In the genomic region with DNA sequence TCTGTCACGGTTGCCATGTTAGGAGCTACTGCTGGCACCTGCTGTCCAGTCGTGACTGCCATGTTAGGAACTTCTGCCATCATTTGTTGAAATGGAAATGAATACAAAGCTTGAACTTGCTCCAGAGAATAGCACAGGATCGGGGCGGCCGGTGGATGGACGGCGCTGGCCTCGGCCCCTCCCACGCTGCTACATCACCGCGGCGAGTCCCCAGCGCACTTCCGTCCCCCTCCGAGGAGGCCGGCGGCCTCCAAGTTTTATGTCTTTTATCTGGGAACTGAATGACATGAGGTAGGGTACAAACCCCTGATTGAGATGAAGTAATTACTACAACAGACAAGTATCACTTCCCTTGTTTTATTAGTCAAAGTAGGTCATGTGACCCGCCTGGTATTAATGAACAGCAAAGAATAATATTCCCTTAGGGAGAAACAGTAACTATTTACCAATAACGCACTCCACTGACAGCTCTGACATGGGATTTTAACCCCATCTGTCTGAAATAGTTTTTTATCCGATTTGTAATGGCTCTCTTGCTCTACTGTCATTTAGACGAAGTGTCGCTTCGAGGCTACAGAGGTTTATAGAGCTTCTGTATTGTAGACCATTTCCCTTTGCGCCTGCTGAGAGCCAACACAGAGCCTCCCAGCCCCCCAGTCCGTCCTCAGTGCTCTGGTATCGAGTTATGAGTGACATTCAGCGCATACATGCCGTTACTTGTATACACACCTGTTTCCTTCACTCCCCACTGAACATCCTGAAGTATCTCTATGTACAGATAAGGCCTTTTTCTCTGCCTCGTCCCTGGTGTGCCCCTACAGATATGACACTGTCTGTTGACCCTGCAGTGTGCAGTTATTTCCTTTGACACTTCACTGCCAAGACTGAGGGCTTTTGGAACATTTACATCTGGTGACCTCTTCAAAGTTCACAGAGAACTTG, we compare ENCODE assay signal across 8 mouse cellular contexts. TPM values are rescaled to one million over a fixed set of nuclear protein-coding genes. Genes with fewer than 3 reads are reported as not detected.
DNase-seq lines count a peak whose midpoint lies in the region; ATAC-seq and TF ChIP-seq lines count a peak whose summit lies in the region.

No protein-coding gene starts in this region.

- no peaks in the 10 kb centered on the region for H3K27me3 ChIP-seq in heart, postnatal 0 days (ENCODE audit: control insufficient read depth, insufficient read depth, low read length)
- H3K27me3 ChIP-seq in embryonic facial prominence, embryonic 13.5 days, result no peaks in the 10 kb centered on the region
- no peaks in the 10 kb centered on the region for H3K27me3 ChIP-seq in intestine, embryonic 16.5 days (replicated peaks; ENCODE audit: control insufficient read depth, insufficient read depth, low read length)
- no peaks in the 10 kb centered on the region for H3K27me3 ChIP-seq in neural tube, embryonic 15.5 days (replicated peaks)

- no peak overlapping the region for H3K27ac ChIP-seq in heart, postnatal 0 days (ENCODE audit: low read depth)
- H3K27ac ChIP-seq in embryonic facial prominence, embryonic 13.5 days, result no peak overlapping the region
- H3K27ac ChIP-seq in intestine, embryonic 16.5 days (ENCODE audit: low read length), result no peak overlapping the region
- H3K27ac ChIP-seq in neural tube, embryonic 15.5 days (replicated peaks), result no peak overlapping the region

- no peak for TF ChIP-seq CTCF in heart, postnatal 0 days (IDR thresholded peaks at IDR 0.05; ENCODE audit: low read depth)

- no peak overlapping the region for H3K9ac ChIP-seq in heart, postnatal 0 days (replicated peaks; ENCODE audit: low read depth, low read length)
- H3K9ac ChIP-seq in embryonic facial prominence, embryonic 13.5 days, result no peak overlapping the region
- no peak overlapping the region for H3K9ac ChIP-seq in intestine, embryonic 16.5 days (ENCODE audit: low read depth, low read length)
- H3K9ac ChIP-seq in neural tube, embryonic 15.5 days (replicated peaks), result no peak overlapping the region

- H3K9me3 ChIP-seq in heart, postnatal 0 days (replicated peaks; ENCODE audit: control insufficient read depth, low read length), result no peaks in the 10 kb centered on the region
- no peaks in the 10 kb centered on the region for H3K9me3 ChIP-seq in embryonic facial prominence, embryonic 13.5 days
- H3K9me3 ChIP-seq in intestine, embryonic 16.5 days (ENCODE audit: control insufficient read depth, low read length), result no peaks in the 10 kb centered on the region
- H3K9me3 ChIP-seq in neural tube, embryonic 15.5 days (replicated peaks), result no peaks in the 10 kb centered on the region

- intact Hi-C loops in heart, postnatal 25 days (cut with DNase I), result no loop called here

- 0 out of 2 replicates have a peak, but pooled peaks have one; percentile 23 for TF ChIP-seq EP300 in heart, postnatal 0 days (IDR thresholded peaks at IDR 0.05; ENCODE audit: low read depth)

- peak overlapping the region; percentile 30; the same call in 1 of the 2 replicates for H3K4me2 ChIP-seq in heart, postnatal 0 days (ENCODE audit: low read depth, low read length)
- 0 out of 2 replicates have a peak overlapping the region, but pooled peaks have one; percentile 16 for H3K4me2 ChIP-seq in embryonic facial prominence, embryonic 13.5 days
- H3K4me2 ChIP-seq in intestine, embryonic 16.5 days (ENCODE audit: low read depth, low read length), result 0 out of 2 replicates have a peak overlapping the region, but pooled peaks have one; percentile 30
- peak overlapping the region; percentile 46 for H3K4me2 ChIP-seq in neural tube, embryonic 15.5 days

- no peaks in the 10 kb centered on the region for H3K4me1 ChIP-seq in heart, postnatal 0 days (ENCODE audit: control insufficient read depth, insufficient read depth)
- peaks cover 9% of the 10 kb centered on the region for H3K4me1 ChIP-seq in embryonic facial prominence, embryonic 13.5 days
- no peaks in the 10 kb centered on the region for H3K4me1 ChIP-seq in intestine, embryonic 16.5 days (ENCODE audit: control insufficient read depth, insufficient read depth, low read length)
- peaks cover 7% of the 10 kb centered on the region; the same call in 1 of the 2 replicates for H3K4me1 ChIP-seq in neural tube, embryonic 15.5 days

- DNase-seq in heart, postnatal 0 days (ENCODE audit: low spot score), result no peak
- no peak for DNase-seq in heart, postnatal 25 days (ENCODE audit: low spot score)
- no peak for DNase-seq in urinary bladder, postnatal 36 days (ENCODE audit: low spot score in 2 of 2)
- no peak for DNase-seq in cerebellum, adult 8-10 months
- DNase-seq in gastrocnemius, postnatal 25 days, result no peak

- H3K4me3 ChIP-seq in heart, postnatal 0 days (ENCODE audit: low read depth, low read length), result peak overlapping the region; percentile 16; the same call in 1 of the 2 replicates
- no peak overlapping the region for H3K4me3 ChIP-seq in embryonic facial prominence, embryonic 13.5 days
- no peak overlapping the region for H3K4me3 ChIP-seq in intestine, embryonic 16.5 days (ENCODE audit: low read length)
- H3K4me3 ChIP-seq in neural tube, embryonic 15.5 days (replicated peaks), result no peak overlapping the region; the same call in 1 of the 2 replicates

- H3K36me3 ChIP-seq in heart, postnatal 0 days (replicated peaks; ENCODE audit: control insufficient read depth, insufficient read depth, low read length), result no peaks in the 10 kb centered on the region
- H3K36me3 ChIP-seq in embryonic facial prominence, embryonic 13.5 days, result no peaks in the 10 kb centered on the region
- H3K36me3 ChIP-seq in intestine, embryonic 16.5 days (ENCODE audit: control insufficient read depth, insufficient read depth, low read length), result no peaks in the 10 kb centered on the region
- H3K36me3 ChIP-seq in neural tube, embryonic 15.5 days, result no peaks in the 10 kb centered on the region

- 54% methylated on average over 28 of the region's 29 CpGs for WGBS in heart, postnatal 0 days
- 63% methylated on average over 28 of the region's 29 CpGs for WGBS in embryonic facial prominence, embryonic 13.5 days
- 58% methylated on average over 28 of the region's 29 CpGs for WGBS in intestine, embryonic 16.5 days
- WGBS in neural tube, embryonic 15.5 days, result 46% methylated on average over 28 of the region's 29 CpGs

- ATAC-seq in heart, postnatal 0 days (ENCODE audit: insufficient read depth, low read depth), result peak; percentile 84
- ATAC-seq in embryonic facial prominence, embryonic 13.5 days (ENCODE audit: insufficient number of reproducible peaks, insufficient read depth, low FRiP score, low TSS enrichment, low read depth), result no peak
- peak; percentile 77 for ATAC-seq in intestine, embryonic 16.5 days
- peak; percentile 74 for ATAC-seq in neural tube, embryonic 15.5 days (ENCODE audit: low FRiP score)

RNA-seq across cellular contexts. Expression of a gene that starts 37.3 kb away (rescaled TPM):
- 3.3 and 8.5 TPM in 2 replicates for total RNA-seq in heart, postnatal 0 days (2014; rRNA removed; ENCODE audit: low replicate concordance)
- polyA plus RNA-seq in heart, postnatal 0 days (2015; fragmentation: Nextera tagmentation; extraction: Ambion mirVana), result 1.7 and 2.7 TPM in 2 replicates
- 1 to 10 TPM; 7.8 to 8.2 TPM for total RNA-seq in heart, postnatal 25 days (2021)
- polyA plus RNA-seq in embryonic facial prominence, embryonic 13.5 days (2015; fragmentation: Nextera tagmentation; extraction: Ambion mirVana), result 3.6 and 4.2 TPM in 2 replicates
- 0.73 and 1.8 TPM in 2 replicates for polyA plus RNA-seq in intestine, embryonic 16.5 days (2015; fragmentation: Nextera tagmentation; extraction: Ambion mirVana)
- polyA plus RNA-seq in neural tube, embryonic 15.5 days (2015; fragmentation: Nextera tagmentation; extraction: Ambion mirVana), result 7.1 and 10.2 TPM in 2 replicates
- under 1 TPM; 0.16 to 0.33 TPM for total RNA-seq in gastrocnemius, postnatal 25 days (2021)
